8 mouse cellular contexts compared by ENCODE assay signal in genomic region chr4:123219720-123220357, GRCm38 (mm10). TPM values are rescaled to one million over a fixed set of nuclear protein-coding genes. Genes with fewer than 3 reads are reported as not detected.
A peak's percentile ranks its signal among the peaks of the same experiment; 100 is the strongest.
DNase-seq lines count a peak whose midpoint lies in the region; ATAC-seq and TF ChIP-seq lines count a peak whose summit lies in the region.

No protein-coding gene starts in this region.

- no peak overlapping the region for H3K9ac ChIP-seq in hindbrain, postnatal 0 days (replicated peaks; ENCODE audit: low read length)

- DNase-seq in ZHBTc4 (ENCODE audit: low read depth, low spot score) = peak; percentile 77
- peak; percentile 70 for DNase-seq in cerebellum, adult 9-10 months
- peak; percentile 37 to 88 for DNase-seq in frontal cortex, adult 2 months (ENCODE audit: extremely low spot score in 1 of 2, low spot score in 1 of 2)
- DNase-seq in hindbrain, postnatal 0 days (ENCODE audit: low spot score) = peak; percentile 85
- peak; percentile 47 to 73 for DNase-seq in left cerebral cortex, adult 8-10 months (ENCODE audit: low spot score in 2 of 2)
- DNase-seq in skeletal muscle tissue, adult 2 months (ENCODE audit: low read depth, low spot score) = peak; percentile 55
- no peak for DNase-seq in Muller cell, postnatal 12 days (ENCODE audit: inconsistent ontology term)

- no peaks in the 10 kb centered on the region for H3K36me3 ChIP-seq in hindbrain, postnatal 0 days (ENCODE audit: insufficient read depth, low read length)

- no peak overlapping the region for H3K27ac ChIP-seq in hindbrain, postnatal 0 days

- WGBS in hindbrain, postnatal 0 days = 66% methylated on average over 15 of the region's 15 CpGs

- no peaks in the 10 kb centered on the region for H3K4me1 ChIP-seq in hindbrain, postnatal 0 days (ENCODE audit: insufficient read depth, low read length)

- no peaks in the 10 kb centered on the region for H3K9me3 ChIP-seq in hindbrain, postnatal 0 days (ENCODE audit: low read length)

- no peaks in the 10 kb centered on the region for H3K27me3 ChIP-seq in hindbrain, postnatal 0 days (ENCODE audit: insufficient read depth, low read length)

- H3K4me3 ChIP-seq in hindbrain, postnatal 0 days (ENCODE audit: low read length) = no peak overlapping the region

- TF ChIP-seq CTCF in hindbrain, postnatal 0 days (IDR thresholded peaks at IDR 0.05; ENCODE audit: low read depth) = peak; percentile 99

- H3K4me2 ChIP-seq in hindbrain, postnatal 0 days (ENCODE audit: low read depth, low read length) = no peak overlapping the region

- peak; percentile 86 for ATAC-seq in hindbrain, postnatal 0 days
- ATAC-seq in megakaryocyte, adult 5-6 weeks (ENCODE audit: poor library complexity, severe bottlenecking) = peak; percentile 74

RNA-seq across cellular contexts. Expression of gene Heyl, which starts 13.5 kb away (rescaled TPM):
- 5.9 and 7.1 TPM in 2 replicates for polyA plus RNA-seq in frontal cortex, adult 2 months (2012; rRNA removed)
- 5.1 and 6.5 TPM in 2 replicates for total RNA-seq in hindbrain, postnatal 0 days (2014; rRNA removed)
- 3.5 TPM in 2 replicates for polyA plus RNA-seq in hindbrain, postnatal 0 days (2015; fragmentation: Nextera tagmentation; extraction: Ambion mirVana)
- total RNA-seq in left cerebral cortex, adult 8-10 months (2022) = 1 to 10 TPM; 3.9 to 6.5 (median 5.9) TPM
- total RNA-seq in megakaryocyte, adult 5-6 weeks (2015) = not detected in 2 replicates
- total RNA-seq in megakaryocyte, adult 5-6 weeks (2017) = not detected in 2 replicates

RNA-seq across cellular contexts. Expression of gene Nt5c1a, which starts 18.5 kb away (rescaled TPM):
- polyA plus RNA-seq in frontal cortex, adult 2 months (2012; rRNA removed) = 3.2 and 3.8 TPM in 2 replicates
- 0.79 and 2.1 TPM in 2 replicates for total RNA-seq in hindbrain, postnatal 0 days (2014; rRNA removed)
- polyA plus RNA-seq in hindbrain, postnatal 0 days (2015; fragmentation: Nextera tagmentation; extraction: Ambion mirVana) = 0.39 and 0.53 TPM in 2 replicates
- total RNA-seq in left cerebral cortex, adult 8-10 months (2022) = 10 to 100 TPM; 10.1 to 14.5 (median 12.5) TPM
- total RNA-seq in megakaryocyte, adult 5-6 weeks (2015) = not detected in 2 replicates
- not detected in 2 replicates for total RNA-seq in megakaryocyte, adult 5-6 weeks (2017)

RNA-seq across cellular contexts. Expression of gene Hpcal4, which starts 36.8 kb away (rescaled TPM):
- 523 and 615 TPM in 2 replicates for polyA plus RNA-seq in frontal cortex, adult 2 months (2012; rRNA removed)
- 32.1 and 46.3 TPM in 2 replicates for total RNA-seq in hindbrain, postnatal 0 days (2014; rRNA removed)
- 37.2 and 43.8 TPM in 2 replicates for polyA plus RNA-seq in hindbrain, postnatal 0 days (2015; fragmentation: Nextera tagmentation; extraction: Ambion mirVana)
- total RNA-seq in left cerebral cortex, adult 8-10 months (2022) = 100 to 1,000 TPM; 419 to 526 (median 447) TPM
- not detected in 2 replicates for total RNA-seq in megakaryocyte, adult 5-6 weeks (2015)
- total RNA-seq in megakaryocyte, adult 5-6 weeks (2017) = not detected in 2 replicates

RNA-seq across cellular contexts. Expression of gene Pabpc4, which starts 42.3 kb away (rescaled TPM):
- polyA plus RNA-seq in frontal cortex, adult 2 months (2012; rRNA removed) = 39.4 and 40.2 TPM in 2 replicates
- total RNA-seq in hindbrain, postnatal 0 days (2014; rRNA removed) = 100 and 137 TPM in 2 replicates
- polyA plus RNA-seq in hindbrain, postnatal 0 days (2015; fragmentation: Nextera tagmentation; extraction: Ambion mirVana) = 19.9 and 22.7 TPM in 2 replicates
- total RNA-seq in left cerebral cortex, adult 8-10 months (2022) = 10 to 100 TPM; 40.2 to 43.2 (median 42.4) TPM
- total RNA-seq in megakaryocyte, adult 5-6 weeks (2015) = 29.1 and 32.3 TPM in 2 replicates
- total RNA-seq in megakaryocyte, adult 5-6 weeks (2017) = 30.1 and 34.8 TPM in 2 replicates

Comparison
In these comparisons a context has a peak if more than half of its experiments do, and no peak if none do; other contexts are left out.
1. RNA of gene Hpcal4, which starts 36.8 kb away (total RNA-seq): 419 to 526 TPM in left cerebral cortex, adult 8-10 months and 32.1 to 46.3 TPM in hindbrain, postnatal 0 days; not detected in megakaryocyte, adult 5-6 weeks; every median in the first group is over 10 times any median in the second.